Mouse (Mus musculus) cortical plate, adult 2 months (tissue): ENCODE data around the gene Kdm5b. TPM values are rescaled to one million over a fixed set of nuclear protein-coding genes. Genes with fewer than 3 reads are reported as not detected.
"Not testable (repeated sequence)": the region's sequence is repeated elsewhere in the genome, so short reads cannot be mapped to it uniquely, and the experiment has no call there.

Source experiments
- H3K27ac ChIP-seq: fragments of 200-500 bp; 2 replicates; pipeline ENCODE4 v1.5.1; 2012; ENCODE audit warnings: low read length, control low read depth, inconsistent platforms; ENCODE audit not compliant: insufficient read depth
- H3K4me1 ChIP-seq: fragments of 200-500 bp; 2 replicates; pipeline ENCODE4 v1.6.1; 2011; ENCODE audit warnings: low read length; ENCODE audit not compliant: control insufficient read depth, insufficient read depth
- H3K4me3 ChIP-seq: fragments of 200-500 bp; 2 replicates; pipeline ENCODE4 v1.5.1; 2011; ENCODE audit warnings: mild to moderate bottlenecking, low read length, control low read depth; ENCODE audit not compliant: insufficient read depth
- CTCF ChIP-seq: fragments of 200-500 bp; IDR thresholded peaks from 2 replicates; pipeline ENCODE4 v1.5.1; 2011; ENCODE audit warnings: mild to moderate bottlenecking, control low read depth, low read length; ENCODE audit not compliant: insufficient read depth; ENCODE audit errors: extremely low read depth
- POLR2A ChIP-seq: fragments of 200-500 bp; IDR thresholded peaks from 2 replicates; pipeline ENCODE4 v1.6.1; 2011; ENCODE audit warnings: mild to moderate bottlenecking, low read length, control low read depth; ENCODE audit not compliant: insufficient read depth; ENCODE audit errors: extremely low read depth
- polyA plus RNA-seq: library from polyadenylated mRNA; depleted of rRNA; stranded (reverse); fragments of >200 nt; gene quantifications from 2 replicates; pipeline ENCODE4 v1.2.3, GENCODE M21; 2012; rRNA removed

Gene Kdm5b
- 26.4 and 27.9 TPM in 2 replicates for polyA plus RNA-seq

DNA sequence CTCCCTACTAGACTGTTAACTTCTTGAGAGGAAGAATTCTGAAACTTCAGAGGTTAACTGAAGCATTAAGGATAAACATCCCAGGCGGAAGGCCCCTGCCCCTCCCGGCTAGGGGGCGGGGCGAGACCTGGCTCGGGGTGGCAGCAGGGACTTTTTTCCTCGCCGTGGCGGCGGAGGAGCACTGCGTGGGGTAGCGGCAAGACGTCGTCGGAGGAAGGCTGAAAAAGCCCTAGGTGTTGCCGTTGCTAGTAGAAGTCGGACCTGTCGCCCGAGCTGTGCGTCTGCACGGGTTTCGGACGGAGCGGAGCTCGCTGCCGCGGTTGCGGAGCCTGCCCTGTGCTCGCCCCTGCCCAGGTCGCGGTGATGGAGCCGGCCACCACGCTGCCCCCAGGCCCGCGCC, at the start of gene Kdm5b:
Gene Kdm5b (plus strand): TSS at position 196 of the 400 bp plus-strand sequence.
- TF ChIP-seq CTCF, result no peak
- peak; percentile 99 for TF ChIP-seq POLR2A
- Histone ChIP-seq H3K27ac (peak within 1 kb of the TSS; percentile 93), H3K4me1 (peaks cover 2% of the 10 kb centered on the region), H3K4me3 (peak within 1 kb of the TSS; percentile 61)

- TF ChIP-seq CTCF (no peak), POLR2A (no peak)
- Histone ChIP-seq H3K4me1 (0 out of 2 replicates have a peak, but pooled peaks cover 1% of the 10 kb centered on the region), H3K4me3 (no peak overlapping the region), H3K27ac (no peak overlapping the region)
Measured at GRCm38 (mm10) chr1:134512183-134512582, 47.8 kb upstream of the Kdm5b start.

GRCm38 (mm10) chr1:134512584-134512983, 47.4 kb upstream of the Kdm5b start:
- Histone ChIP-seq H3K4me1 (0 out of 2 replicates have a peak, but pooled peaks cover 1% of the 10 kb centered on the region), H3K4me3 (no peak overlapping the region), H3K27ac (no peak overlapping the region)
- TF ChIP-seq POLR2A (no peak), CTCF (no peak)

DNA sequence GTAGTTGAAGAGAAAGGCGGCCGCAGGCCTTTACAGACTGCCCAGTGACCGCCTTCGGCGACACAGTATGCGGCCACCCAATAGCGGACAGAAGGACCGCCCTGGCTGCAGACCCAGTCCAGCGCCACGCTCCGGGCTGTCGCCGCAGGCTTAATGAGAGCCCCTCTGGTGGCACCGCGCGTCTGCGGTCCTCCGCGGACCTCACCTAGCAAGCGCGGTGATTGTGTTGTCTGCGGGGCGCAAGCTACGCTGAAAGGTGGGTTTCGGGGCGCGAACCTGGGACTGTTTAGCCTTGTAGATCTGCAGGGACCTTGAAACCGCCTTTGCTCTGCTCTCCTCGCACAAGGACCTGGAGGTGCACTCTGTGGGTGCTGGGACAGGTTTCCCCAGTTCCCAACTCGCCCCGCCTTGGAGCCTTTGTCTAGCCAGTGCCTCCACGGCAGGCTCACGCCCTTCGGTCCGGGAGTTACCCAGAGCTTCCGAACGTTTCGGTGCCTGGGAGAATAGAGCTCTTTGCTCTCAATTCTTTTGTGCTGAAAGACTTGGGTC, 46.6 kb upstream of the Kdm5b start:
- no peak overlapping the region for H3K4me3 ChIP-seq
- no peak overlapping the region for H3K27ac ChIP-seq
- no peak for TF ChIP-seq CTCF
- no peak for TF ChIP-seq POLR2A
- H3K4me1 ChIP-seq, result 0 out of 2 replicates have a peak, but pooled peaks cover 1% of the 10 kb centered on the region

DNA sequence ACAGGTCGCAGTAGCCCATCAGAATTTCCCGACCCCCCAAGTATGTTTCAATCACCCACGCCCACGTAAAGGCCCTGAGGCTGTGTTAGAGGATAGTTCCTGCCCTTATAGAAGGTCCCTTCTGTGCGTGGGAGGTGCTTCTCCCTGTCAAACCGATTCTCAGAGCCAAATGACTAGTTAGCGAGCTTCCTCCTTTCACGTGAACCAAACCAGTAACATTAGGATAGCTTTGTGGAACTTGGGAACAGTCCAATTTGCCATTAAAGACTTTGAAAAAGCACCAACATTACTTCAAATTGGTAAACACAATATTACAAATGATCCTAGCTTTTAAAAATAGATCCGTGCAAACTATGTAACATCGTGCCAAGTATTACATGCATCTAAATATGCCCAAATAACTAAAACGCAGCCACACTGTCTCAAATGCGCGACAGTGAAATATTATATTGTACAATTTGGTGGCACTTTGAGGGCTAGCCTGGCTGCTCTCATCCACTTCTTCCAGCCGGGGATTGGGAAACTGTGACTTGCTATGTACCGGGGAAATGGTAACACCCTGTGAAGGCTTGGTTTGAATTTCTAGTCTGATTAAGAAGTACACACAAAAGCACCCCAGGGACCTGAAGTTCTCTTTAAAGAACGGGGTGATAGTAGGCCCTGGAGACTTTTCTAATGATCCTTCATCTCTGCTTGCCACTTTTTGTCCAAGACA, 45.9 kb upstream of the Kdm5b start:
- Histone ChIP-seq H3K4me3 (no peak overlapping the region), H3K4me1 (0 out of 2 replicates have a peak, but pooled peaks cover 1% of the 10 kb centered on the region)
- no peak for TF ChIP-seq POLR2A
- TF ChIP-seq CTCF, result no peak

GRCm38 (mm10) chr1:134515891-134516290, 44.1 kb upstream of the Kdm5b start:
- TF ChIP-seq POLR2A (no peak), CTCF (no peak)
- Histone ChIP-seq H3K4me1 (0 out of 2 replicates have a peak, but pooled peaks cover 1% of the 10 kb centered on the region), H3K27ac (no peak overlapping the region), H3K4me3 (no peak overlapping the region)

More for the DNA sequence above, 45.9 kb upstream of the Kdm5b start:
- no peak overlapping the region for H3K27ac ChIP-seq

- Histone ChIP-seq H3K27ac (no peak overlapping the region), H3K4me3 (no peak overlapping the region), H3K4me1 (0 out of 2 replicates have a peak, but pooled peaks cover 1% of the 10 kb centered on the region)
- no peak for TF ChIP-seq CTCF
- no peak for TF ChIP-seq POLR2A
Measured at GRCm38 (mm10) chr1:134516491-134517198, 43.3 kb upstream of the Kdm5b start.

DNA sequence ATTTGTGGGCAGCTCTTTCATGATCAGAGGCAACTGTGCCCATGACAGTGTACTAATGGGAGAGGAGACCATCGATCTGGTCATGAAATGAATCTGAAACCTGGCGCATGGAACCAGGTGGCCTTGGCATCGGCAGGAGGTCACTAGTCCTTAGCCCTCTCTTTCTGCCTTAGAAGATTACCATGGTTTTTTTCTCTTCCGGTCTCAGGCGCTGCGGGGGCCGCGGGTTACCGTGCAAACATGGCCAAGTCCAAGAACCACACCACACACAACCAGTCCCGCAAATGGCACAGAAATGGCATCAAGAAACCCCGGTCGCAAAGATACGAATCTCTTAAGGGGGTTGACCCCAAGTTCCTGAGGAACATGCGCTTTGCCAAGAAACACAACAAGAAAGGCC, 42.1 kb upstream of the Kdm5b start:
- H3K4me3 ChIP-seq, H3K4me1 ChIP-seq, H3K27ac ChIP-seq: not testable (repeated sequence)

DNA sequence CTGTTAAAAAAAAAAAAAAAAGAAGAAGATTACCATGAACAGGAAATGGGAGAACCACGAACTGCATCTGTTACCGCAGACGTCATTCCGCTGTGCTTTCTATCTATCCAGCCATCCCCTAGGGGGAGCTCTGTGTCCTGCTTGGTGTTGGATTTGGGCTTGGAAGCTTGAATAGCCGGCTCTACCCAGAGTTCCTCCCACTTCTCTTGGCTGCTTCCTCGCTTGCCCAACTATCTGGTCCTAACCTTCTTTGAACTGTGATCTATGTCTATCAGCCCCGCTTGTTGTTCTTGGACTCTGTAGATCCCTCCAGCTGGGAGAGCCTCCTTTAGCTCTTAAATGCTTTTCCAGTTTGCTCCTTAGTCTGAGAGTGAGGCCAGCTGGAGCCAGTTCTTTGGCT, 41.3 kb upstream of the Kdm5b start:
- Histone ChIP-seq H3K4me3 (no peak overlapping the region), H3K4me1 (no peaks in the 10 kb centered on the region), H3K27ac (no peak overlapping the region)
- TF ChIP-seq CTCF (peak; percentile 93), POLR2A (no peak)

DNA sequence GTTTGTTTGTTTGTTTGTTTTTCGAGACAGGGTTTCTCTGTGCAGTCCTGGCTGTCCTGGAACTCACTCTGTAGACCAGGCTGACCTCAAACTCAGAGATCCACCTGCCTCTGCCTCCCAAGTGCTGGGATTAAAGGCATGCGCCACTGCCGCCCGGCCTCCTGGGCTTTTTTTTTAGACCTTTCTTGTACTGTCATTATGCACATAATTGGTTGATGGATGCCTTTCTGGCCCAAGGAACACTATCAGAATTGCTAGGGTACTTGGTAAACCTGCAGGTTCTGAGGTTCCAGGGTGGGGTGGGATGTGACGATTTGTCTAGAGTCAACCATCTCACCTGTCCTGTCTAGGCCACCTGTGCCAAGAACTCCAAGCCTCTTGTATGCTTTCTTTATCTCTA, 40.8 kb upstream of the Kdm5b start:
- H3K4me1 ChIP-seq, H3K27ac ChIP-seq, H3K4me3 ChIP-seq: not testable (repeated sequence)
